Mouse (Mus musculus) neutrophil, adult 5-6 weeks (primary cell): ENCODE measurements around the gene Tmem200c. TPM values are rescaled to one million over a fixed set of nuclear protein-coding genes. Genes with fewer than 3 reads are reported as not detected.

Experiments
- ATAC-seq: fragments of 151-379, 151-347 bp; 2 replicates; pipeline ENCODE4 v1.8.0; 2017; ENCODE audit warnings: mild to moderate bottlenecking, moderate TSS enrichment; ENCODE audit not compliant: insufficient number of reproducible peaks, poor library complexity, low FRiP score, severe bottlenecking; ENCODE audit errors: extremely low read depth
- total RNA-seq: library from RNA; stranded (forward); fragments of 200-1000 nt; gene quantifications from 2 replicates; pipeline ENCODE4 v1.2.3, GENCODE M21; 2017

The Tmem200c gene
- total RNA-seq: not detected in 2 replicates

- ATAC-seq: no peak
These were observed at the start of gene Tmem200c for GRCm38 (mm10) chr17:68826323-68826722. TSS of gene Tmem200c (plus strand) at chr17:68826623.

DNA sequence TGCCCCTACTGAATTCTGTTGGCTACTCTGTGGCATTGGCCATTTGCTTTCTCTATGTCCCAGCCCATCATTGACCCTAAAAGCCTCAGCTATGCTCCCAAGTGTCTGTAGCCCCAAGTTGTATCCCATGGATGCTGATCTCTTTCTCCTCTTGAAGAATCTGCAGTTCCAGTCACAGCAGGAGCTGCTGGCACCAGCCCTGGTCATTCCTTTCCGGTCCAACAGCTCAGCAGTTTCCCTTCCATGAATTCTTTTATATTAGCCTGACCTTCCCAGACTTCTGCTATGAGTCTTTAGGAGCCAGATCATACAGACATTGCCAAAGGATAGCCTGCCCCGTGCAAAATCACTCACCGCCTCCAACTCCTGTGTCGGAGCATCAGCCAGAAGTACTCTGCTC lies 32.7 kb upstream of the Tmem200c start:
- no peak for ATAC-seq

GRCm38 (mm10) chr17:68836655-68837012 lies 10.2 kb downstream of the Tmem200c start:
- ATAC-seq: no peak

GRCm38 (mm10) chr17:68837013-68837858 lies 10.8 kb downstream of the Tmem200c start:
- ATAC-seq: no peak

DNA sequence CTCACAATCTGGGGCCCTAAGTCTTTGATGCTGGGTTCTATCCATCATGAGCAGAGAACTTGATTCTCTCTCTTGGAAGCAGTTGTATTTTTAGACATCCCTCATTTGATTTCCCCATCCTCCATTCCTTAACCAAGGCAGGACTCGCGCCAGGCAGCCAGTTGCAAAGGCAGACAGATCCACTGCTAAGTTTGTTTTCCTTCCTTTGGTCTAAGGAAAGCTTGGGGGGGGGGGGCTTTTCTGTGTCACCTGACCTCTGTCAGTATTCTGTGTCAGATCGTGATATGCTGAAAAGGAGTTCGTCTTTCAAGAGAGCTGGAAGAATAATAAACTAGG lies 11.4 kb downstream of the Tmem200c start:
- ATAC-seq: no peak

DNA sequence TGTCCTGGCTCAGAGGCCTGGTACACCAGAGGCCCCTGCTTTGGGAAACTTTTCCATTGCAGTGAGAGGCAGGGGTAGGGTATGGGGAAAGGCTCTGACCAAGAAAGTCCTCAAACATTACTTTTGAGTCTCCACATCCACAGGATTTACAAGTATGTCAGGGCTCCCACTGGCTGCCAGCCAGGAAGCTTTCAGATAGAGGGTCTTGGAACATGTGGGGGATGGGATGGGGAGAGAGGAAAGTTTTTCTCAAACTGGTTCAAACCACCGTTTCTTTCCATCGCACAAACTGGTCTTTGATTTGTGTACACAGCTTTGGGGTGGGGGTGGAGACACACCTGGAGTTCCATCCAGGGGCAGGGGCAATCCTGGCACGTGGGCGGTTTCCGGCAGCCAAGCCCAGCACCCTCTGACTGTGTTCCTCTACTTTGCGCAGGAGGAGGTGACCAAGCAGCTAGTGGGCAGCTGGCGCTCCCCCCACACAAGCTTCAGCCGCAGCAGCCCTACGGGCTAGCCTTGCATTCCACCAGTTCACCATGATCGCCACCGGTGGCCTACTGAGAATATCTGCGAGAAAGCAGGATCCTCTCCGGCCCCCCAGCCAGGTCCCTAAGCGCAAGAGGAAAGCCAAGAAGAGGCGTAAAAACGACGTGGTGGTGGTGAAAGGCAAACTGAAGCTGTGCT lies 13.6 kb downstream of the Tmem200c start:
- no peak for ATAC-seq

GRCm38 (mm10) chr17:68840572-68840939 lies 14.1 kb downstream of the Tmem200c start:
- no peak for ATAC-seq

DNA sequence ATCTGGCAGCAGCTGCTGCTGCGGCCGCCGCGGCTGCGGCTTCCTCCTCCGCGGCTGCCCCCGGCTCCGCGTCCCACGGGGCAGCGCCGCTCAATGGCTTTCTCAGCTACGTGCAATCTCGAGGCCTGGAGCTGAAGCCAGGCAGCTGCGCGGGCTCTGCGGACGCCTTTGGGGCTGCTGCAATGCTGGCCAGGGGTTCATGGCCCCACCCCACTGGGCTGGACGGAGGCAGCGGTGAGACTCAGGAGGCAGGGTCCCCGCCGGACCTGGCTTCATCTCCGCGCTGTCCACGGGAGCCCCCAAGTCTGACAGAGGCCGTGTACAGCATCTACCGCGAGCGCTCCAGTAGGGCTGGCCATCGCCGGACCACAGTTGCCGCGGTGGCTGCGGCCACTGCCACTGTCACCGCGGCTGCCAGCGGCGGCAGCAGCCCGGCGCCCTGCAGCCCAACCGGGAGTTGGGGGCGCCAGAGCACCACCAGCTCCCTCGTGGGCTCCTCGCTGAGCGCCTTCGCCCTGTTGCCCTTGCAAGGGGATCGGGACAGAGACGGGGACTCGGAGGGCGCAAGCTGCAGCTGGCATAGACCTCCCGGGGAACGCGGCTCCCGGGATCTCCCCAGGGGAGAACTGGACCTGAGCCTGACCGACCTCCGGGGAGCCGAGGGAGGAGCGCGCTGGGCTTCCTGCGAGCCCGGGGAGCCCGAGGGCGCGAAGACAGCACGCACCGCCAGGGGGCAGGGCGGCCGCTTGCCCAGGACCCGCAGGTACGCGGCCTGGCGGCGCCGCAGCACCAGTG lies 14.9 kb downstream of the Tmem200c start:
- no peak for ATAC-seq

DNA sequence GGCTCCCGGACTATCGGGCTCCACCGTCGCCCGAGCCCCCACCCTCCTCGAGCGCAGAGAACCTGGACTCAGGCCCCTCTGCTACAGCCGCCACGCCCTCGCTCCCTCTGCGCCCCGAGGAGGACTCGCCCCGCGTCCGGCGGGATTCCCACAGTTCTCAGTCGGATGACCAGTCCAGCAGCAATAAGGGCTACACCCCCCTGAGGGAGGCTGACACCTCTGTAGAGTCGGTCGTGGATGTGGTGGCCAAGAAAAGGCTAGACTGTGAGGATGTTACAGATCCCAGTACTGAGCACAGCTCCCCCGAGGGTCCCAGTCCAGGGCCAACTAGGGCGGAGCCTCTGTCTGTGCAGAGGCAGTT lies 15.4 kb downstream of the Tmem200c start:
- no peak for ATAC-seq

- ATAC-seq: no peak
These were observed 19.5 kb downstream of the Tmem200c start for GRCm38 (mm10) chr17:68845931-68846330.

- ATAC-seq: no peak
These were observed 22.3 kb downstream of the Tmem200c start for GRCm38 (mm10) chr17:68848739-68849138.

DNA sequence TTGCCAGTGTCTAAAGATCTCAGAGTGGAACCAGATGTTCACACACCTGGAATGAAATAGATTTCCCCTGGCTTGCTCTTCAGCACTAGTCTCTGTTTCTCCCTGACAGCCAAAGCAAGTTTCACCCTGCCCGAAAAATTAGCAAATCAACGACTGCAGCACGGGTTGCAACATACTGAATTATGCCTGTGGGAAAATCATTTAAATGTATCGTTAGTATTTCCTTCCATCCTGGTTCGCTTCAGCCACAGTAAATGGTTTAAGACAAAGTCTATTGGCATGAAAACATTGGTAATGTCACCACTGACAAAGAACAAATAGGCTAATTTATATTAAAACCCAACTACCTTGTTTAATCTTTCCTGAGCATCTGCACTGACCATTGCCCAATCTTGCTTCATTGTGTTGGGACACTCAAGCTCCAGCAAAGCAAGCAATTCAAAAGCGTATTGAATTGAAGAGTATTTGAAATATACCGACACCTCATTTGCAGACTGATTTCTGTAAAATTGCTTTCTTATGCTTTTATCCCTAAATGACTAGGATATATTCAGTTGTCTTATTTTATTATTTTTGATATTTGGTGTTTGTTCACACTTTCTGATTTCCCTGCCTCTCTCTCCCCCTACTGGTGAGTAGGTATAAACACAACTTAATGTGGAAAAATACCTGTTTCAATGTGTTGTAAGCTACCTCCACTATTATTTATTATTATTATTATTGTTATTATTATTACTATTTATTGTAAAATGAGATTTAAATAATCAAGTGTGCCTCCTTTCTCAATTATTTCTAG lies 25.9 kb downstream of the Tmem200c start:
- ATAC-seq: no peak

GRCm38 (mm10) chr17:68864175-68864574 lies 37.8 kb downstream of the Tmem200c start:
- no peak for ATAC-seq

DNA sequence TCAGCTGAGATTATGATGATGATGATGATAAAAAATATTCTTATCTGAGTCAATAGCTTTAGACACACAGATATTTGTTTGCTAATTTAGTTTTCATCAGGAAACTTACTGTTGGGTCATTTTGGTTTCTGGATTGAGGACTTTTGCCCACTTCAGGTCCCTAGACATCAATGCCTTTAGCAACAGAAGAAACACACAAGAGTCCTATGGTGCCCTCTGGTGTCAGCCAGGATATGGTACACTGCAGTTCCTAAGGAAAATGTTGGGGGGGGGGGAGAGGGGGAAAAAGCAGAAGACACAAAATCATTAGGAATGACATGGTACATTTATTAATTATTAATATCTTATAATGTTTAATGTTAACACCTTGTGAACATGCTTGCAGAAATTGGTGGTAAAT lies 42.0 kb downstream of the Tmem200c start:
- no peak for ATAC-seq

- no peak for ATAC-seq
These were observed 47.6 kb downstream of the Tmem200c start for GRCm38 (mm10) chr17:68874021-68874420.

- no peak for ATAC-seq
These were observed 48.8 kb downstream of the Tmem200c start for GRCm38 (mm10) chr17:68875251-68875650.

DNA sequence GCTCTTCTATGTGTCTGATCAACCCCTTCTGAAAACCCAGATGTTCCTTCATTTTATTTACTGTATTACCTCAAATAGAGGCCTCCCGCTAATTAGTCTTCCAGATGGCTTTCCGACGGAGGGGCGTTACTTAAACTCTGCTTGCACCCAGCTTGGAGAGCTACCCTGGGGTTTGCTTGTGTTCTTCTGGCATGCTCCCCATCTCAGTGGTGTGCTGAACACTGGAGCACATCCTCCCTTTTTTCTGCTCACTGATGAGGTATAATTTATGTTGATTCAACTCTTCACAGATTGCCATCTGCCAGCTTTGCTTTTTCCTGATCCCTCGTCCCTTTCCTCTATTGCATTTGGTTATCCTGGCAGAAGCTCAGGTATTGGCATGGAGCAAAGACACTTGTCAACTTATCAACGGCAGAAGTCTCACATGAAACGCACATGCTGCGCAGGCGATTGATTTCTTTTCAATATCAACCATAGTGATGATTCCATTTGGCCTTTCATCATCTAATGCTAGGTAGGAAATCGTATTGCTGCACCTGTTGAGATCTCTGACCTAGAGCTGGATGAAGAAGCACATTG lies 49.6 kb downstream of the Tmem200c start:
- ATAC-seq: no peak

DNA sequence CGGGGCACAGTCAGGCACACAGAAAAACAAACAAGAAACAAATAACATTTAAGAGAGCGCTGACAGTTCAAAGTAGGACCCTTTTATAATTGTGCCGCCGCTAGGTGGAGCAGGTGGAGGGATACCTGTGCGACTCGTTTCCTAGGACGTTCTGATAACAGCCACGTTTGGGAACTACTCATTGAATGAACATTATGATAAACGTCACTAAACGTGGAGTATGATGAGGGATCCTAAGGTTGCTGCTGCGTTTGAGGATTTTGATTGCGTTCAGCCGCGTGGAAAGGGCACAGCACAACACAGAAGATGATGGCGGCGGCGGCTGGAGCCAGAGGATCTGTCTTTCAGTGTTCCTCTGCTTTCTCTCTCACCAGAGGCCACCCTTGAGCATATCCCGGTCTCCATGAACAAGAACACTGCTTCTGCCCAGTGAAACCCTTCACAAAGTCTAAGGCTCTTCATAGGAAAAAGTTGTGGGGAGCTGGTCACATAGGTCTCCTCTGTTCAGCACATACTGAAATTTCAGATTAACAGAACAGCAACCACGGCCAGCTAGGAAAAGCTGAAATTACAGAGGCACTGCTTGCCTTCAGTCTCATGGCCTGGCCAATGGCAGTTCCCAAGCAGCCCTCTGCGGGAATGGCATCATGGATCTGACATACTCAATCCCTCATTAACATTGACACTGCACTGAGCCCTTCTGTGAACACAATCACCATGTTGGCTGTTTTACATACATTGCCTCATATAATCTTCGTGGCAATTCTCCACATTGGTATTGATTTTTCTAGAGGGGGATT lies 55.5 kb downstream of the Tmem200c start:
- no peak for ATAC-seq
